Mouse (Mus musculus): ENCODE results near the gene Rps5. TPM values are rescaled to one million over a fixed set of nuclear protein-coding genes. Genes with fewer than 3 reads are reported as not detected.
A peak's percentile ranks its signal among the peaks of the same experiment; 100 is the strongest.
"Not testable (repeated sequence)": the region's sequence is repeated elsewhere in the genome, so short reads cannot be mapped to it uniquely, and the experiment has no call there.

Rps5 gene
- polyA plus RNA-seq, 1 experiment from 2014 or later = 950 TPM

- H3K9me3 ChIP-seq (replicated peaks; ENCODE audit: control insufficient read depth, low read length) = no peaks in the 10 kb centered on the region
Measured at GRCm38 (mm10) chr7:12913556-12913955, 8.5 kb upstream of the Rps5 start.

GRCm38 (mm10) chr7:12920495-12920894 is 1.6 kb upstream of the Rps5 start:
- WGBS = 83% methylated on average over 7 of the region's 8 CpGs
- ATAC-seq (replicated peaks; ENCODE audit: insufficient number of reproducible peaks, low FRiP score, low TSS enrichment, low read depth); H3K9me3 ChIP-seq (replicated peaks; ENCODE audit: control insufficient read depth, low read length); H3K4me1 ChIP-seq (ENCODE audit: control insufficient read depth, insufficient read depth, low read length); H3K9ac ChIP-seq (replicated peaks; ENCODE audit: low read length); H3K27me3 ChIP-seq (ENCODE audit: control insufficient read depth, insufficient read depth, low read length); H3K4me3 ChIP-seq (ENCODE audit: low read depth, low read length); H3K27ac ChIP-seq (replicated peaks; ENCODE audit: low read depth, low read length); H3K4me2 ChIP-seq (ENCODE audit: low read depth, low read length); DNase-seq (ENCODE audit: low spot score): not testable (repeated sequence)
- peaks cover 15% of the 10 kb centered on the region for H3K36me3 ChIP-seq (replicated peaks; ENCODE audit: control insufficient read depth, insufficient read depth, low read depth, low read length)

More at GRCm38 (mm10) chr7:12913556-12913955, 8.5 kb upstream of the Rps5 start:
- H3K4me3 ChIP-seq (ENCODE audit: low read depth, low read length) = no peak overlapping the region
- H3K27me3 ChIP-seq (ENCODE audit: control insufficient read depth, insufficient read depth, low read length) = no peaks in the 10 kb centered on the region
- H3K36me3 ChIP-seq (replicated peaks; ENCODE audit: control insufficient read depth, insufficient read depth, low read depth, low read length) = no peaks in the 10 kb centered on the region
- H3K27ac ChIP-seq (replicated peaks; ENCODE audit: low read depth, low read length) = no peak overlapping the region
- H3K4me1 ChIP-seq (ENCODE audit: control insufficient read depth, insufficient read depth, low read length) = no peaks in the 10 kb centered on the region
- DNase-seq (ENCODE audit: low spot score) = peak; percentile 19
- H3K9ac ChIP-seq (replicated peaks; ENCODE audit: low read length) = no peak overlapping the region
- no peak for ATAC-seq (replicated peaks; ENCODE audit: insufficient number of reproducible peaks, low FRiP score, low TSS enrichment, low read depth)
- no peak overlapping the region for H3K4me2 ChIP-seq (ENCODE audit: low read depth, low read length)

GRCm38 (mm10) chr7:12921318-12921704 is 779 bp upstream of the Rps5 start:
- H3K4me1 ChIP-seq (ENCODE audit: control insufficient read depth, insufficient read depth, low read length) = no peaks in the 10 kb centered on the region
- H3K9me3 ChIP-seq (replicated peaks; ENCODE audit: control insufficient read depth, low read length) = no peaks in the 10 kb centered on the region
- H3K4me2 ChIP-seq (ENCODE audit: low read depth, low read length) = peak overlapping the region; percentile 70
- H3K27ac ChIP-seq (replicated peaks; ENCODE audit: low read depth, low read length) = peak overlapping the region; percentile 87
- DNase-seq (ENCODE audit: low spot score) (peak; percentile 38), ATAC-seq (replicated peaks; ENCODE audit: insufficient number of reproducible peaks, low FRiP score, low TSS enrichment, low read depth) (no peak)
- peak overlapping the region; percentile 83 for H3K9ac ChIP-seq (replicated peaks; ENCODE audit: low read length)
- H3K27me3 ChIP-seq (ENCODE audit: control insufficient read depth, insufficient read depth, low read length) = no peaks in the 10 kb centered on the region
- WGBS = 0% methylated on average over 3 of the region's 3 CpGs
- peaks cover 22% of the 10 kb centered on the region for H3K36me3 ChIP-seq (replicated peaks; ENCODE audit: control insufficient read depth, insufficient read depth, low read depth, low read length)
- H3K4me3 ChIP-seq (ENCODE audit: low read depth, low read length) = peak overlapping the region; percentile 96

GRCm38 (mm10) chr7:12922729-12923128 is 639 bp downstream of the Rps5 start:
- Histone ChIP-seq H3K9ac (replicated peaks; ENCODE audit: low read length) (peak overlapping the region; percentile 95), H3K36me3 (replicated peaks; ENCODE audit: control insufficient read depth, insufficient read depth, low read depth, low read length) (peaks cover 25% of the 10 kb centered on the region), H3K4me2 (ENCODE audit: low read depth, low read length) (peak overlapping the region; percentile 69), H3K27me3 (ENCODE audit: control insufficient read depth, insufficient read depth, low read length) (peaks cover 5% of the 10 kb centered on the region; the same call in 1 of the 2 replicates), H3K9me3 (replicated peaks; ENCODE audit: control insufficient read depth, low read length) (no peaks in the 10 kb centered on the region), H3K4me1 (ENCODE audit: control insufficient read depth, insufficient read depth, low read length) (no peaks in the 10 kb centered on the region), H3K27ac (replicated peaks; ENCODE audit: low read depth, low read length) (no peak overlapping the region), H3K4me3 (ENCODE audit: low read depth, low read length) (peak overlapping the region; percentile 96)
- 2% methylated on average over 8 of the region's 8 CpGs for WGBS
- ATAC-seq (replicated peaks; ENCODE audit: insufficient number of reproducible peaks, low FRiP score, low TSS enrichment, low read depth) (no peak), DNase-seq (ENCODE audit: low spot score) (no peak)

GRCm38 (mm10) chr7:12926316-12926715 is 4.2 kb downstream of the Rps5 start:
- Histone ChIP-seq H3K9me3 (replicated peaks; ENCODE audit: control insufficient read depth, low read length) (no peaks in the 10 kb centered on the region), H3K9ac (replicated peaks; ENCODE audit: low read length) (no peak overlapping the region), H3K27me3 (ENCODE audit: control insufficient read depth, insufficient read depth, low read length) (peaks cover 9% of the 10 kb centered on the region), H3K4me1 (ENCODE audit: control insufficient read depth, insufficient read depth, low read length) (peaks cover 4% of the 10 kb centered on the region; the same call in 1 of the 2 replicates), H3K4me3 (ENCODE audit: low read depth, low read length) (no peak overlapping the region), H3K36me3 (replicated peaks; ENCODE audit: control insufficient read depth, insufficient read depth, low read depth, low read length) (peaks cover 25% of the 10 kb centered on the region), H3K27ac (replicated peaks; ENCODE audit: low read depth, low read length) (no peak overlapping the region), H3K4me2 (ENCODE audit: low read depth, low read length) (no peak overlapping the region)
- DNase-seq (ENCODE audit: low spot score) (no peak), ATAC-seq (replicated peaks; ENCODE audit: insufficient number of reproducible peaks, low FRiP score, low TSS enrichment, low read depth) (no peak)
- WGBS = 85% methylated on average over 7 of the region's 7 CpGs

- Histone ChIP-seq H3K27ac (replicated peaks; ENCODE audit: low read depth, low read length) (no peak within 1 kb of the TSS), H3K4me2 (ENCODE audit: low read depth, low read length) (peak within 1 kb of the TSS; percentile 56), H3K4me1 (ENCODE audit: control insufficient read depth, insufficient read depth, low read length) (peaks cover 4% of the 10 kb centered on the region; the same call in 1 of the 2 replicates), H3K36me3 (replicated peaks; ENCODE audit: control insufficient read depth, insufficient read depth, low read depth, low read length) (peaks cover 25% of the 10 kb centered on the region), H3K9me3 (replicated peaks; ENCODE audit: control insufficient read depth, low read length) (no peaks in the 10 kb centered on the region), H3K27me3 (ENCODE audit: control insufficient read depth, insufficient read depth, low read length) (peaks cover 9% of the 10 kb centered on the region), H3K4me3 (ENCODE audit: low read depth, low read length) (peak within 1 kb of the TSS; percentile 26), H3K9ac (replicated peaks; ENCODE audit: low read length) (peak within 1 kb of the TSS; percentile 56)
- peak; percentile 73 for DNase-seq (ENCODE audit: low spot score)
- 14% methylated on average over 8 of the region's 8 CpGs for WGBS
- 0 out of 2 replicates have a peak, but pooled peaks have one; percentile 16 for ATAC-seq (replicated peaks; ENCODE audit: insufficient number of reproducible peaks, low FRiP score, low TSS enrichment, low read depth)
Measured at GRCm38 (mm10) chr7:12927191-12927680, 5.1 kb downstream of the Rps5 start, which contains the start of gene Rnf225. TSS of gene Rnf225 (plus strand) at chr7:12927416.

GRCm38 (mm10) chr7:12927693-12928589 is 5.9 kb downstream of the Rps5 start:
- H3K27ac ChIP-seq (replicated peaks; ENCODE audit: low read depth, low read length) = no peak overlapping the region
- peak overlapping the region; percentile 56 for H3K4me2 ChIP-seq (ENCODE audit: low read depth, low read length)
- ATAC-seq (replicated peaks; ENCODE audit: insufficient number of reproducible peaks, low FRiP score, low TSS enrichment, low read depth) (peak; percentile 49), DNase-seq (ENCODE audit: low spot score) (peak; percentile 30)
- peaks cover 4% of the 10 kb centered on the region; the same call in 1 of the 2 replicates for H3K4me1 ChIP-seq (ENCODE audit: control insufficient read depth, insufficient read depth, low read length)
- peaks cover 25% of the 10 kb centered on the region for H3K36me3 ChIP-seq (replicated peaks; ENCODE audit: control insufficient read depth, insufficient read depth, low read depth, low read length)
- peak overlapping the region; percentile 56 for H3K9ac ChIP-seq (replicated peaks; ENCODE audit: low read length)
- H3K4me3 ChIP-seq (ENCODE audit: low read depth, low read length) = peak overlapping the region; percentile 26
- WGBS = 4% methylated on average over 65 of the region's 65 CpGs
- H3K9me3 ChIP-seq (replicated peaks; ENCODE audit: control insufficient read depth, low read length) = no peaks in the 10 kb centered on the region
- peaks cover 9% of the 10 kb centered on the region for H3K27me3 ChIP-seq (ENCODE audit: control insufficient read depth, insufficient read depth, low read length)

GRCm38 (mm10) chr7:12933615-12934140 is 11.6 kb downstream of the Rps5 start:
- 0 out of 2 replicates have a peak, but pooled peaks cover under 1% of the 10 kb centered on the region for H3K27me3 ChIP-seq (ENCODE audit: control insufficient read depth, insufficient read depth, low read length)

More at GRCm38 (mm10) chr7:12933615-12934140, 11.6 kb downstream of the Rps5 start:
- Histone ChIP-seq H3K4me1 (ENCODE audit: control insufficient read depth, insufficient read depth, low read length) (no peaks in the 10 kb centered on the region), H3K36me3 (replicated peaks; ENCODE audit: control insufficient read depth, insufficient read depth, low read depth, low read length) (no peaks in the 10 kb centered on the region), H3K4me2 (ENCODE audit: low read depth, low read length) (no peak overlapping the region), H3K9me3 (replicated peaks; ENCODE audit: control insufficient read depth, low read length) (no peaks in the 10 kb centered on the region), H3K4me3 (ENCODE audit: low read depth, low read length) (no peak overlapping the region), H3K27ac (replicated peaks; ENCODE audit: low read depth, low read length) (no peak overlapping the region), H3K9ac (replicated peaks; ENCODE audit: low read length) (no peak overlapping the region)
- WGBS = 82% methylated on average over 4 of the region's 4 CpGs
- ATAC-seq (replicated peaks; ENCODE audit: insufficient number of reproducible peaks, low FRiP score, low TSS enrichment, low read depth) = no peak
- no peak for DNase-seq (ENCODE audit: low spot score)
